Mouse (Mus musculus): ENCODE data around the gene Pebp1.

- TF ChIP-seq POLR2A (IDR thresholded peaks at IDR 0.05; ENCODE audit: low read depth, low read length) (no peak), CTCF (IDR thresholded peaks at IDR 0.05; ENCODE audit: borderline replicate concordance, insufficient read depth, low read length) (no peak)
Observed at GRCm38 (mm10) chr5:117264701-117265100, 22.7 kb downstream of the Pebp1 start.
